Mouse (Mus musculus): ENCODE data around the gene Tas2r144.

DNA sequence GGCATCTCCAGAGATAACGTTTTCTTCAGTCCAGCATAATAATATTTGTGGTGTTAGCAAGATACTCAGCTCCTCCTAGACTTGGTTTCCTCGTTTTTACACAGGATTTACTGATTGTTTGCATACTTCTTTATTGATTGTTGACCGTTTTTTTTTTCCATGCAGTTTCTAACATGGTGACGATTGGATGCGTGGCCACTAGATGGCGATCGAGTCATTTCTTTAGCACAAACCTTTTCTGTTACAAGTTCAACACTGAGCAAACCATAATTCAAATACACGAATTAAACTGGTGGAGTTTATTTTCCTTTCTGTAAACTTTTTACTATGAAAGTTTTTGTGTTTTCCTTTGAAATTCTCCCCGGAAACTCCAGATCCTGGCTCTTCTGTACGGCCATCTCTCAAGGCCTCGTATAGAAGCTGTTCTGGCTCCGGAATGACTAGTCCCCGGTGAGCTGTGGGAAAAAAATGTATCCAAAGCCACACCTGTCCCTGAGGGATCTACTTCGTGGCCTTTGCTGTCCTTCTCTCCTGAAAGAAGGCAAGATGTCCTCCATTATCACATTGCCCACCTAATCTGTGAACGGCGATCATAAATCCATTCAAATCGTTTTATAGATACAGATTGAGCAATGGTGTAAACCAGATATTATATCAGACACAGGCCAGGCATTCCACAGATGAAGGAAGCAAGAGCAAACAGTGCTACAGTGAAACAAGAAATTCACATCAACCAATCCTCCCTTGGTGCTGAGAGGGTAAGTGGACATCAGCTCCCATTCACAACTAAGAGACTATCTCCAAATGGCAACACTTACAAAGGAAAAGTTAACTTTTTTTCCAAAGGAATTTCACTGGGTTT lies 12.3 kb downstream of the Tas2r144 start:
- peak; percentile 79 for TF ChIP-seq CTCF (IDR thresholded peaks at IDR 0.05; ENCODE audit: low read depth)
- no peak for TF ChIP-seq EP300 (IDR thresholded peaks at IDR 0.05; ENCODE audit: low read depth)

Measured in heart, postnatal 0 days (tissue).